Mouse (Mus musculus) kidney, embryonic 16.5 days (tissue): ENCODE results near the gene Tead1. TPM values are rescaled to one million over a fixed set of nuclear protein-coding genes. Genes with fewer than 3 reads are reported as not detected.

Experiments used
- ATAC-seq: fragments of 200-750 bp; cut with Nextera tagmentation; 2 replicates; pipeline ENCODE4 v1.8.0; 2017; ENCODE audit warnings: moderate TSS enrichment; ENCODE audit not compliant: low FRiP score, low TSS enrichment
- H3K27ac ChIP-seq: fragments of 300-500 bp; sonication (generic); 2 replicates; pipeline ENCODE4 v1.5.1; 2014; ENCODE audit warnings: low read length
- H3K27me3 ChIP-seq: fragments of 300-500 bp; sonication (generic); 2 replicates; pipeline ENCODE4 v1.6.1; 2014; ENCODE audit warnings: low read length, control low read depth, mixed read lengths; ENCODE audit not compliant: insufficient read depth
- H3K36me3 ChIP-seq: fragments of 300-500 bp; sonication (generic); 2 replicates; pipeline ENCODE4 v1.6.1; 2014; ENCODE audit warnings: low read length, control low read depth, mixed read lengths; ENCODE audit not compliant: insufficient read depth
- H3K4me1 ChIP-seq: fragments of 300-500 bp; sonication (generic); 2 replicates; pipeline ENCODE4 v1.6.1; 2014; ENCODE audit warnings: low read length, control low read depth, mixed read lengths; ENCODE audit not compliant: insufficient read depth
- H3K4me2 ChIP-seq: fragments of 300-500 bp; sonication (generic); replicated peaks from 2 replicates; pipeline ENCODE4 v1.6.1; 2014; ENCODE audit warnings: low read depth, low read length
- H3K4me3 ChIP-seq: fragments of 300-500 bp; sonication (generic); 2 replicates; pipeline ENCODE4 v1.5.1; 2014; ENCODE audit warnings: mild to moderate bottlenecking, low read length
- H3K9ac ChIP-seq: fragments of 300-500 bp; sonication (generic); replicated peaks from 2 replicates; pipeline ENCODE4 v1.6.1; 2014; ENCODE audit warnings: low read length
- H3K9me3 ChIP-seq: fragments of 300-500 bp; sonication (generic); 2 replicates; pipeline ENCODE4 v1.6.1; 2016; ENCODE audit warnings: low read length, control low read depth
- WGBS: fragments of 180-500 bp; shearing (Covaris S2); extraction: QIAGEN DNeasy Blood & Tissue Kit; methylation state at CpG from one replicate; pipeline ENCODE4 v1.1.7; 2014; 5-methylcytosine and 5-hydroxymethylcytosine counted together
- polyA plus RNA-seq: library from polyadenylated mRNA; unstranded; fragments of >200 nt; fragmentation: Nextera tagmentation; extraction: Ambion mirVana; gene quantifications from 2 replicates; pipeline ENCODE4 v1.2.1, GENCODE M21; 2015

Gene Tead1
- polyA plus RNA-seq, 1 experiment from 2014 or later, result 18.0 TPM

GRCm38 (mm10) chr7:112852149-112852839 lies 173.2 kb downstream of the Tead1 start:
- ATAC-seq, result peak; percentile 83
- H3K4me1 ChIP-seq, result peaks cover 42% of the 10 kb centered on the region

GRCm38 (mm10) chr7:112853857-112854256 lies 174.7 kb downstream of the Tead1 start:
- no peak for ATAC-seq
- no peak overlapping the region for H3K4me2 ChIP-seq

More at GRCm38 (mm10) chr7:112852149-112852839, 173.2 kb downstream of the Tead1 start:
- Histone ChIP-seq H3K9me3 (no peaks in the 10 kb centered on the region), H3K27me3 (no peaks in the 10 kb centered on the region), H3K4me2 (no peak overlapping the region), H3K36me3 (peaks cover 5% of the 10 kb centered on the region; the same call in 1 of the 2 replicates), H3K4me3 (no peak overlapping the region), H3K27ac (peak overlapping the region; percentile 37; the same call in 1 of the 2 replicates), H3K9ac (no peak overlapping the region)
- 29% methylated on average over 7 of the region's 7 CpGs for WGBS

GRCm38 (mm10) chr7:112854516-112854915 lies 175.4 kb downstream of the Tead1 start:
- WGBS, result 35% methylated on average over 5 of the region's 5 CpGs

More at GRCm38 (mm10) chr7:112853857-112854256, 174.7 kb downstream of the Tead1 start:
- Histone ChIP-seq H3K36me3 (peaks cover 5% of the 10 kb centered on the region; the same call in 1 of the 2 replicates), H3K27me3 (no peaks in the 10 kb centered on the region), H3K9me3 (no peaks in the 10 kb centered on the region), H3K9ac (no peak overlapping the region), H3K27ac (peak overlapping the region; percentile 54), H3K4me3 (no peak overlapping the region), H3K4me1 (peaks cover 42% of the 10 kb centered on the region)
- WGBS, result 60% methylated on average over 4 of the region's 4 CpGs

GRCm38 (mm10) chr7:112855419-112855818 lies 176.3 kb downstream of the Tead1 start:
- H3K9me3 ChIP-seq, result no peaks in the 10 kb centered on the region
- WGBS, result 70% methylated on average over 6 of the region's 6 CpGs
- peaks cover 8% of the 10 kb centered on the region; the same call in 1 of the 2 replicates for H3K36me3 ChIP-seq
- H3K9ac ChIP-seq, result no peak overlapping the region
- ATAC-seq, result no peak
- H3K4me1 ChIP-seq, result peaks cover 42% of the 10 kb centered on the region
- H3K4me2 ChIP-seq, result no peak overlapping the region
- no peak overlapping the region for H3K27ac ChIP-seq
- no peak overlapping the region for H3K4me3 ChIP-seq
- H3K27me3 ChIP-seq, result no peaks in the 10 kb centered on the region

More at GRCm38 (mm10) chr7:112854516-112854915, 175.4 kb downstream of the Tead1 start:
- Histone ChIP-seq H3K4me1 (peaks cover 42% of the 10 kb centered on the region), H3K9me3 (no peaks in the 10 kb centered on the region), H3K9ac (no peak overlapping the region), H3K4me3 (no peak overlapping the region), H3K27me3 (no peaks in the 10 kb centered on the region), H3K4me2 (no peak overlapping the region), H3K36me3 (peaks cover 5% of the 10 kb centered on the region; the same call in 1 of the 2 replicates), H3K27ac (no peak overlapping the region; the same call in 1 of the 2 replicates)
- peak; percentile 39; the same call in 1 of the 2 replicates for ATAC-seq

GRCm38 (mm10) chr7:112856121-112856571 lies 177.0 kb downstream of the Tead1 start:
- Histone ChIP-seq H3K4me1 (peaks cover 35% of the 10 kb centered on the region), H3K36me3 (peaks cover 9% of the 10 kb centered on the region), H3K9ac (no peak overlapping the region), H3K4me2 (no peak overlapping the region), H3K4me3 (no peak overlapping the region), H3K27ac (no peak overlapping the region), H3K27me3 (no peaks in the 10 kb centered on the region), H3K9me3 (no peaks in the 10 kb centered on the region)
- no peak for ATAC-seq
- WGBS, result 49% methylated on average over 7 of the region's 7 CpGs

- Histone ChIP-seq H3K27ac (no peak overlapping the region), H3K4me2 (no peak overlapping the region), H3K4me3 (no peak overlapping the region), H3K9me3 (no peaks in the 10 kb centered on the region), H3K27me3 (no peaks in the 10 kb centered on the region), H3K9ac (no peak overlapping the region), H3K36me3 (peaks cover 14% of the 10 kb centered on the region), H3K4me1 (peaks cover 31% of the 10 kb centered on the region)
- 89% methylated on average over 10 of the region's 10 CpGs for WGBS
- no peak for ATAC-seq
Observed at GRCm38 (mm10) chr7:112856583-112856982, 177.5 kb downstream of the Tead1 start.

GRCm38 (mm10) chr7:112859887-112860286 lies 180.8 kb downstream of the Tead1 start:
- Histone ChIP-seq H3K4me2 (no peak overlapping the region), H3K4me3 (no peak overlapping the region), H3K4me1 (no peaks in the 10 kb centered on the region), H3K27me3 (no peaks in the 10 kb centered on the region), H3K36me3 (peaks cover 40% of the 10 kb centered on the region), H3K9ac (no peak overlapping the region), H3K9me3 (no peaks in the 10 kb centered on the region), H3K27ac (no peak overlapping the region)
- 83% methylated on average over 6 of the region's 6 CpGs for WGBS
- no peak for ATAC-seq

- Histone ChIP-seq H3K36me3 (peaks cover 37% of the 10 kb centered on the region), H3K9me3 (no peaks in the 10 kb centered on the region), H3K4me3 (no peak overlapping the region), H3K4me1 (no peaks in the 10 kb centered on the region), H3K9ac (no peak overlapping the region), H3K27ac (no peak overlapping the region), H3K27me3 (no peaks in the 10 kb centered on the region), H3K4me2 (no peak overlapping the region)
- no peak for ATAC-seq
- 96% methylated on average over 5 of the region's 5 CpGs for WGBS
Observed at GRCm38 (mm10) chr7:112862086-112862485, 183.0 kb downstream of the Tead1 start.

- WGBS, result 81% methylated on average over 8 of the region's 8 CpGs
- Histone ChIP-seq H3K9me3 (no peaks in the 10 kb centered on the region), H3K36me3 (peaks cover 40% of the 10 kb centered on the region), H3K27ac (no peak overlapping the region), H3K4me1 (peaks cover 4% of the 10 kb centered on the region), H3K27me3 (no peaks in the 10 kb centered on the region), H3K9ac (no peak overlapping the region), H3K4me3 (no peak overlapping the region), H3K4me2 (no peak overlapping the region)
- no peak for ATAC-seq
Observed at GRCm38 (mm10) chr7:112864188-112864587, 185.1 kb downstream of the Tead1 start.

GRCm38 (mm10) chr7:112865739-112866138 lies 186.6 kb downstream of the Tead1 start:
- Histone ChIP-seq H3K9me3 (no peaks in the 10 kb centered on the region), H3K27me3 (no peaks in the 10 kb centered on the region), H3K36me3 (peaks cover 35% of the 10 kb centered on the region), H3K4me2 (no peak overlapping the region), H3K27ac (no peak overlapping the region), H3K4me1 (peaks cover 4% of the 10 kb centered on the region), H3K9ac (no peak overlapping the region), H3K4me3 (no peak overlapping the region)
- WGBS, result 13% methylated on average over 2 of the region's 2 CpGs
- ATAC-seq, result no peak
